Mouse (Mus musculus) CH12.LX (cell line): ENCODE results near the gene Kcnq4. TPM values are rescaled to one million over a fixed set of nuclear protein-coding genes. Genes with fewer than 3 reads are reported as not detected.

Source experiments
- DNase-seq: peaks from one replicate; pipeline ENCODE4 v3.0.0-alpha.2; 2013; ENCODE audit errors: extremely low read depth
- H3K27ac ChIP-seq: 2 replicates; pipeline ENCODE4 v1.5.1; 2012; ENCODE audit warnings: low read depth, mild to moderate bottlenecking, control low read depth, moderate library complexity; ENCODE audit not compliant: insufficient read depth
- H3K27me3 ChIP-seq: replicated peaks from 2 replicates; pipeline ENCODE3; 2012; ENCODE audit warnings: inconsistent platforms
- H3K36me3 ChIP-seq, 2 experiments: replicated peaks in 1 of 2; 2 replicates each; pipeline versions ENCODE3 to v1.6.1; 2012; ENCODE audit warnings: inconsistent platforms in 1 of 2, low read length in 1 of 2, mild to moderate bottlenecking in 1 of 2, mixed read lengths in 1 of 2, moderate library complexity in 1 of 2; ENCODE audit not compliant: control insufficient read depth in 1 of 2, insufficient read depth in 1 of 2
- H3K4me1 ChIP-seq, 2 experiments: 2 replicates each; pipeline ENCODE4 v1.6.1; 2012; ENCODE audit warnings: inconsistent platforms in 1 of 2, moderate library complexity in 1 of 2; ENCODE audit not compliant: insufficient read depth in 2 of 2, control insufficient read depth in 1 of 2
- H3K4me2 ChIP-seq: 2 replicates; pipeline ENCODE4 v1.6.1; 2012; ENCODE audit warnings: low read depth, mild to moderate bottlenecking, control low read depth; ENCODE audit not compliant: poor library complexity, insufficient read depth, severe bottlenecking
- H3K4me3 ChIP-seq, 3 experiments: fragments of 150-350 bp in 1 of 3; sonication (generic) in 1 of 3; replicated peaks in 1 of 3; 2 replicates each; pipeline versions ENCODE3 to v1.5.1; 2011 to 2012; ENCODE audit warnings: low read depth in 2 of 3, low read length in 2 of 3, mild to moderate bottlenecking in 2 of 3, moderate library complexity in 2 of 3, control low read depth in 1 of 3, improper control_type of control experiment in 1 of 3, inconsistent platforms in 1 of 3, mixed read lengths in 1 of 3; ENCODE audit not compliant: poor library complexity in 1 of 3
- H3K79me2 ChIP-seq: replicated peaks from 2 replicates; pipeline ENCODE4 v1.6.1; 2012; ENCODE audit warnings: mild to moderate bottlenecking, moderate library complexity; ENCODE audit not compliant: control insufficient read depth, poor library complexity, insufficient read depth, severe bottlenecking; ENCODE audit errors: extremely low read depth
- H3K9ac ChIP-seq: 2 replicates; pipeline ENCODE4 v1.6.1; 2012; ENCODE audit warnings: low read depth, mild to moderate bottlenecking, control low read depth, moderate library complexity; ENCODE audit not compliant: insufficient read depth
- H3K9me3 ChIP-seq: replicated peaks from 2 replicates; pipeline ENCODE3; 2012; ENCODE audit warnings: low read length, inconsistent platforms, mixed read lengths
- BHLHE40 ChIP-seq: IDR thresholded peaks from 2 replicates; pipeline ENCODE4 v1.6.1; 2011; ENCODE audit warnings: mild to moderate bottlenecking, low read depth, low read length, improper control_type of control experiment
- CHD1 ChIP-seq: IDR thresholded peaks from 2 replicates; pipeline ENCODE4 v1.6.1; 2012; ENCODE audit warnings: low read depth, low read length, improper control_type of control experiment, inconsistent platforms
- CHD2 ChIP-seq: IDR thresholded peaks from 2 replicates; pipeline ENCODE4 v1.6.1; 2011; ENCODE audit warnings: low read length, improper control_type of control experiment
- E2F4 ChIP-seq: IDR thresholded peaks from 2 replicates; pipeline ENCODE4 v1.6.1; 2011; ENCODE audit warnings: low read depth, low read length, improper control_type of control experiment; ENCODE audit not compliant: insufficient replicate concordance
- ELF1 ChIP-seq: IDR thresholded peaks from 2 replicates; pipeline ENCODE4 v1.6.1; 2014; ENCODE audit warnings: low read depth, mild to moderate bottlenecking, inconsistent platforms, low read length, improper control_type of control experiment
- EP300 ChIP-seq: IDR thresholded peaks from 2 replicates; pipeline ENCODE4 v1.6.1; 2011; ENCODE audit warnings: low read length, improper control_type of control experiment
- GABPA ChIP-seq: IDR thresholded peaks from 2 replicates; pipeline ENCODE4 v1.6.1; 2012; ENCODE audit warnings: low read depth, low read length, improper control_type of control experiment, inconsistent platforms; ENCODE audit not compliant: insufficient replicate concordance
- HCFC1 ChIP-seq: IDR thresholded peaks from 2 replicates; pipeline ENCODE4 v1.6.1; 2012; ENCODE audit warnings: low read depth, mild to moderate bottlenecking, inconsistent platforms, low read length, improper control_type of control experiment
- IRF4 ChIP-seq: IDR thresholded peaks from 2 replicates; pipeline ENCODE4 v1.6.1; 2014; ENCODE audit warnings: low read depth, mild to moderate bottlenecking, inconsistent platforms, low read length, improper control_type of control experiment
- KAT2A ChIP-seq: IDR thresholded peaks from 2 replicates; pipeline ENCODE4 v1.6.1; 2012; ENCODE audit warnings: low read length, improper control_type of control experiment, inconsistent platforms; ENCODE audit not compliant: insufficient replicate concordance
- MAX ChIP-seq: IDR thresholded peaks from 2 replicates; pipeline ENCODE4 v1.6.1; 2011; ENCODE audit warnings: low read length, improper control_type of control experiment
- MEF2A ChIP-seq: IDR thresholded peaks from 2 replicates; pipeline ENCODE4 v1.6.1; 2014; ENCODE audit warnings: low read depth, mild to moderate bottlenecking, inconsistent platforms, low read length, improper control_type of control experiment, borderline replicate concordance
- MYC ChIP-seq: IDR thresholded peaks from 2 replicates; pipeline ENCODE4 v1.6.1; 2011; ENCODE audit warnings: low read depth, mild to moderate bottlenecking, improper control_type of control experiment, low read length
- NELFE ChIP-seq: IDR thresholded peaks from 2 replicates; pipeline ENCODE4 v1.6.1; 2011; ENCODE audit warnings: low read depth, low read length, improper control_type of control experiment
- NRF1 ChIP-seq: IDR thresholded peaks from 2 replicates; pipeline ENCODE4 v1.6.1; 2014; ENCODE audit warnings: low read depth, mild to moderate bottlenecking, inconsistent platforms, low read length, improper control_type of control experiment, moderate library complexity
- PAX5 ChIP-seq: IDR thresholded peaks from 2 replicates; pipeline ENCODE4 v1.6.1; 2012; ENCODE audit warnings: low read length, inconsistent platforms, mixed read lengths
- RAD21 ChIP-seq: IDR thresholded peaks from 2 replicates; pipeline ENCODE4 v1.6.1; 2011; ENCODE audit warnings: low read depth, mild to moderate bottlenecking, low read length, improper control_type of control experiment, moderate library complexity
- RCOR1 ChIP-seq: conservative IDR thresholded peaks from 2 replicates; pipeline ENCODE4 v1.6.1; 2012; ENCODE audit warnings: low read depth, mild to moderate bottlenecking, inconsistent platforms, low read length, improper control_type of control experiment
- SIN3A ChIP-seq: IDR thresholded peaks from 2 replicates; pipeline ENCODE4 v1.6.1; 2012; ENCODE audit warnings: low read length, improper control_type of control experiment, inconsistent platforms
- SMC3 ChIP-seq: IDR thresholded peaks from 2 replicates; pipeline ENCODE4 v1.6.1; 2011; ENCODE audit warnings: low read depth, low read length, improper control_type of control experiment
- TBP ChIP-seq: conservative IDR thresholded peaks from 2 replicates; pipeline ENCODE4 v1.6.1; 2011; ENCODE audit warnings: low read depth, low read length, improper control_type of control experiment
- UBTF ChIP-seq: IDR thresholded peaks from 2 replicates; pipeline ENCODE4 v1.6.1; 2012; ENCODE audit warnings: low read depth, mild to moderate bottlenecking, inconsistent platforms, low read length, improper control_type of control experiment, moderate library complexity
- USF1 ChIP-seq: IDR thresholded peaks from 2 replicates; pipeline ENCODE4 v1.6.1; 2014; ENCODE audit warnings: low read depth, mild to moderate bottlenecking, inconsistent platforms, low read length, improper control_type of control experiment
- ZC3H11A ChIP-seq: IDR thresholded peaks from 2 replicates; pipeline ENCODE4 v1.6.1; 2012; ENCODE audit warnings: low read depth, mild to moderate bottlenecking, inconsistent platforms, low read length, improper control_type of control experiment
- ZNF384 ChIP-seq: IDR thresholded peaks from 2 replicates; pipeline ENCODE4 v1.6.1; 2012; ENCODE audit warnings: low read depth, low read length, improper control_type of control experiment, inconsistent platforms
- dilution Hi-C: fragments of 300-500 bp; cut with MboI; formaldehyde crosslinking; loops from 2 replicates; pipeline ENCODE4 v1.14.3; 2020; ENCODE audit warnings: low sequenced_read_pairs; ENCODE audit not compliant: extremely low pct_unique_long_range_greater_than_20kb, extremely low pct_ligation_motif_present
- in situ Hi-C: fragments of 300-500 bp; cut with MboI; formaldehyde crosslinking; loops from 3 replicates; pipeline ENCODE4 v1.14.3; 2019; ENCODE audit warnings: low sequenced_read_pairs, low pct_ligation_motif_present, low pct_unique_long_range_greater_than_20kb, mixed read lengths
- polyA plus RNA-seq: library from polyadenylated mRNA; unstranded; fragments of >175 nt; gene quantifications from 2 replicates; pipeline ENCODE4 v1.2.1, GENCODE M21; 2012; ENCODE audit warnings: low read depth; ENCODE audit not compliant: insufficient read length
- total RNA-seq, 2 experiments: library from RNA; depleted of rRNA; stranded (reverse); fragments of 300-350 nt in 1 of 2; fragments of >200 nt in 1 of 2; gene quantifications; 2 replicates each; pipeline ENCODE4 v1.2.3; 2012 to 2014

The Kcnq4 gene
- total and polyA plus RNA-seq, 3 experiments, result 0.08 to 0.10 TPM; not detected in 1

- TF ChIP-seq GABPA, result no peak
- TF ChIP-seq PAX5, result no peak
- peak; percentile 48; the same call in 1 of the 2 replicates for TF ChIP-seq NELFE
- TF ChIP-seq ZNF384, result no peak
- no peak for TF ChIP-seq E2F4
These were observed 6.9 kb upstream of the Kcnq4 start (continued) for GRCm38 (mm10) chr4:120755299-120755698.

GRCm38 (mm10) chr4:120749601-120750000, 1.2 kb upstream of the Kcnq4 start:
- Histone ChIP-seq H3K27me3 (peaks cover 70% of the 10 kb centered on the region), H3K4me2 (no peak overlapping the region), H3K27ac (no peak overlapping the region), H3K9me3 (no peaks in the 10 kb centered on the region), H3K4me1 (no peaks in the 10 kb centered on the region), H3K36me3 (no peaks in the 10 kb centered on the region), H3K4me3 (no peak overlapping the region), H3K9ac (no peak overlapping the region), H3K79me2 (no peaks in the 10 kb centered on the region)
- in situ Hi-C loops (no loop called here), dilution Hi-C loops (no loop called here)
- no peak for DNase-seq
- TF ChIP-seq SMC3 (no peak), CHD1 (no peak), HCFC1 (no peak), IRF4 (no peak), SIN3A (no peak), CHD2 (no peak), BHLHE40 (no peak), GABPA (no peak), ZC3H11A (no peak), RAD21 (no peak), RCOR1 (no peak), MEF2A (no peak), KAT2A (no peak), UBTF (no peak), EP300 (no peak), NELFE (no peak)

DNA sequence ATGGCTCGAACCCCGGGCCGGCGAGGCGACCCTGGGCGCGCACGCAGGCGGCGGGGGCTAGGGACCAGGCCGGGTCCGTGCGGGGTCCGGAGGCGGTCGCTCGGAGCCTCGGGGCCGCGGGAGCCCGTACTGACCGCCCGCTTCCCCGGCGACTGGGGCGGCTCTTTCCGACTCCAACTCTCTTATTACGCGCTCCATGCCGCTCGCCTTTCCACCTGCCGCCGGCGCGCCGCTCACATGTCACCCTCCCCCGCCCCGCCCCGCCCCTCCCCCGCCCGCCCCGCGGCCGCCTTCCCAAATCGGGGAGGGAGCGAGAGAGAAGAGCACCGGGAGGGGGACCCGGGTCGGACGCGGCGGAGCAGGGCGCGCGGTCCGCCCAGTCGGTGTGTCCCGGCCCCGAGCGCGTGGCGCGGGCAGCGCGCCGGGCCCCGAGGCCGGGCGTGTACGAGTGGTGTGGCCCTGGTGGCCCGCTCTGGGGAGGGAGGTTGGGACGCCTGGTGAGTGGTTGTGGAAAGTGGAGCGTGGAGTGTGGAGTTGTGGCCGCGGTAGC, 1.1 kb downstream of the Kcnq4 start:
- Histone ChIP-seq H3K27ac (no peak overlapping the region), H3K36me3 (no peaks in the 10 kb centered on the region), H3K4me3 (peak overlapping the region in 1 of 3 experiments; percentile 50)
- TF ChIP-seq NELFE (no peak), MYC (no peak), HCFC1 (no peak), USF1 (no peak), NRF1 (no peak), CHD2 (no peak), BHLHE40 (no peak), MAX (no peak), ELF1 (no peak), CHD1 (no peak), PAX5 (no peak), TBP (no peak)
- TF ChIP-seq, all 38 proteins: peak for 0
- H3K4me1 ChIP-seq, result no peaks in the 10 kb centered on the region
- H3K27me3 ChIP-seq, result peaks cover 90% of the 10 kb centered on the region
- H3K4me2 ChIP-seq, result peak overlapping the region; percentile 98
- in situ Hi-C loops, result no loop called here
- no peak for DNase-seq
- dilution Hi-C loops, result no loop called here
- no peaks in the 10 kb centered on the region for H3K9me3 ChIP-seq
- no peaks in the 10 kb centered on the region for H3K79me2 ChIP-seq
- 0 out of 2 replicates have a peak overlapping the region, but pooled peaks have one; percentile 28 for H3K9ac ChIP-seq
